Mouse (Mus musculus) neural tube, embryonic 15.5 days (tissue): ENCODE data around the gene Ttf1. TPM values are rescaled to one million over a fixed set of nuclear protein-coding genes. Genes with fewer than 3 reads are reported as not detected.

ENCODE experiments used
- ATAC-seq: fragments of 200-750 bp; cut with Nextera tagmentation; 2 replicates; pipeline ENCODE4 v1.8.0; 2017; ENCODE audit warnings: mild to moderate bottlenecking, moderate TSS enrichment, moderate library complexity; ENCODE audit not compliant: low FRiP score
- H3K27ac ChIP-seq: fragments of 300-500 bp; sonication (generic); replicated peaks from 2 replicates; pipeline ENCODE4 v1.5.1; 2015; ENCODE audit warnings: mild to moderate bottlenecking, inconsistent platforms
- H3K27me3 ChIP-seq: fragments of 300-500 bp; sonication (generic); replicated peaks from 2 replicates; pipeline ENCODE4 v1.6.1; 2015; ENCODE audit warnings: inconsistent platforms
- H3K36me3 ChIP-seq: fragments of 300-500 bp; sonication (generic); 2 replicates; pipeline ENCODE4 v1.6.1; 2015; ENCODE audit warnings: inconsistent platforms
- H3K4me1 ChIP-seq: fragments of 300-500 bp; sonication (generic); 2 replicates; pipeline ENCODE4 v1.6.1; 2015; ENCODE audit warnings: inconsistent platforms
- H3K4me2 ChIP-seq: fragments of 300-500 bp; sonication (generic); 2 replicates; pipeline ENCODE4 v1.6.1; 2015; ENCODE audit warnings: inconsistent platforms, mild to moderate bottlenecking, moderate library complexity
- H3K4me3 ChIP-seq: fragments of 300-500 bp; sonication (generic); replicated peaks from 2 replicates; pipeline ENCODE4 v1.5.1; 2015; ENCODE audit warnings: mild to moderate bottlenecking, inconsistent platforms
- H3K9ac ChIP-seq: fragments of 300-500 bp; sonication (generic); replicated peaks from 2 replicates; pipeline ENCODE4 v1.6.1; 2015; ENCODE audit warnings: mild to moderate bottlenecking, inconsistent platforms
- H3K9me3 ChIP-seq: fragments of 300-500 bp; sonication (generic); replicated peaks from 2 replicates; pipeline ENCODE4 v1.6.1; 2016; ENCODE audit warnings: inconsistent platforms
- WGBS: fragments of 180-500 bp; shearing (Covaris S2); methylation state at CpG from one replicate; pipeline ENCODE4 v1.1.7; 2015; ENCODE audit warnings: mixed read lengths; 5-methylcytosine and 5-hydroxymethylcytosine counted together
- polyA plus RNA-seq: library from polyadenylated mRNA; unstranded; fragments of >200 nt; fragmentation: Nextera tagmentation; extraction: Ambion mirVana; gene quantifications from 2 replicates; pipeline ENCODE4 v1.2.1, GENCODE M21; 2015

The Ttf1 gene
- polyA plus RNA-seq, 1 experiment from 2014 or later, result 5.7 TPM

DNA sequence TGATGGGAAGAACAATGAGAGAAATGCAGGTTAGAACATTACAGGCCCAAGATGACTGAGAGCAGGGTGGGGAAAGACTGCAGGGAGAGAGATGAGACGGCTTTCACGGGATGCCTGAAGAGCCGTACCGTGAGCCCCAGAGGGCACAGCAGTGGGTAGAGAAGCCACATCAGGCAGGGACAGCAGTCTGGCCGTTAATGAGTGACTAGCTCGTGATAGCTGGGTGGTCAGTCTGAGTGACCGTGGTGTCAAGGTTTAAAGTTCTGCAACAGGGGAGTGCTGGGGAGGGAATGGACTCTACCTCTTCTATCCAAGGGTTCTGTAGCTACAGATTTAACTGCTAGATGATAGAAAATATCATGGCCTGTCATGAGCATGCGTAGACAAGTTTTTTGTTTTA, 24.4 kb upstream of the Ttf1 start:
- 54% methylated on average over 8 of the region's 8 CpGs for WGBS
- no peak overlapping the region for H3K4me3 ChIP-seq
- H3K9me3 ChIP-seq, result no peaks in the 10 kb centered on the region
- no peak for ATAC-seq
- H3K36me3 ChIP-seq, result no peaks in the 10 kb centered on the region
- H3K4me2 ChIP-seq, result no peak overlapping the region
- peaks cover 26% of the 10 kb centered on the region for H3K27me3 ChIP-seq
- peaks cover 7% of the 10 kb centered on the region for H3K4me1 ChIP-seq
- H3K9ac ChIP-seq, result no peak overlapping the region
- H3K27ac ChIP-seq, result no peak overlapping the region

DNA sequence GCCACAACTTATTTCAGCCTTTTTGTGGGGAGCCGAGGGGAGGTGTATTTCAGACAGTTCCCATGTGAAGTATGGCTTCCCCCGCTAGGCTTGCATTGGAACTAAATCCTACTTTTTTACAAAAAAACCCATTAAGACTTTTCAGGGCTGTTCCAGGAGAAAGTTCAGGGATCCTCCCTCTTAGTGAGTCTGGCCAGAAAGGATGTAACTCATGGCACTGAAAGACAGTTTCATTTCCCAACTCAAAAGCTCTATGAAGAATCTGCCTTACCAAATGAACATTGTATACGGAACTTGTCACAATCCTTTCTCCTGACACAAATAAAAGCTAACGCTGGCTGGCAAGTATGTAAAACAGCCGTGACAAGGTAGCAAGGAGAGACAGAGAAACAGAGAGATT, 20.3 kb upstream of the Ttf1 start:
- Histone ChIP-seq H3K4me3 (no peak overlapping the region), H3K27ac (no peak overlapping the region), H3K9ac (no peak overlapping the region), H3K4me1 (peaks cover 13% of the 10 kb centered on the region), H3K4me2 (no peak overlapping the region), H3K27me3 (peaks cover 53% of the 10 kb centered on the region), H3K36me3 (no peaks in the 10 kb centered on the region), H3K9me3 (no peaks in the 10 kb centered on the region)
- 22% methylated on average over 5 of the region's 5 CpGs for WGBS
- ATAC-seq, result no peak

DNA sequence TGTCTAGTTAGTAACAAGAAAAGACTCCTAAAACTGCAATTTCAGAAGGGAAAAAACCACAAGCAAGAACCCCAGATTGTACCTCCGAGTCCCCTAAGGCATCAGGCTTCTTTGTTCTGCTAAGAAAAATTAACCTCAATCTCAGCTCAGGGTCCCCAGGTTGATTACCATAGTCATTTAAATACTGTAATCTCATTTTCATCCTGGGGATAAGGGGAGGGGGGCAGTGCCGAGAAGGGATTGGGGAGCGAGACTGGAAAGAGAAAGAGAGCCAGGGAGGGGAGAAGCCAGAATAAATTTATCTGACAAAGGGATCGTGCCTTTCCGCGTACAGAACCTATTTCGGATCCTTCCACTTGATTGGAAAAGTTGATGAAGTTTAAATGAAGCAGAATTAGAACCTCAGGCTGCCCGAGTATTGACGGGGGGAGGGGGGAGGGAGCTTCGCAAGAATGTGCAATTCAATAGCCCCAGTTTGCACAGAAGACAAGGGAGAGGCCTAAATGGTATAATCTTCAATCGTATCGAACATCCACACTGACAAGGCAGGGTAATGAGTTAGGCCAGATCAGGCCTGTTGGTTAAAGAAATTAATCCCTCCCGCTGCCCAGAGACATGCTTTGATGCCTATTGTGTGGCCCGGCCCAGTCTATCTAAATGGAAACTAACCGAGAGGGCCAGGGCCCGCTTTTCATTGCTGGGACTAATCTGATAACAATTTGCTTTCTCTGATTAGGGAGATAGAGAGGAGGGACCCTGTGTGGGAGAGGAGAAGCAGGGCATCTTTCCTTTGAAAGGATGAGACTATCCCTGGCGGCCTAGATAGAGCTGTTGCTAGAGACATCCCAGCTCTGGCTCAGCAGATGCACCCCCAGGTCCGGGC, 19.2 kb upstream of the Ttf1 start:
- Histone ChIP-seq H3K9me3 (no peaks in the 10 kb centered on the region), H3K4me2 (no peak overlapping the region), H3K4me1 (peaks cover 19% of the 10 kb centered on the region), H3K4me3 (no peak overlapping the region), H3K36me3 (no peaks in the 10 kb centered on the region), H3K27me3 (peaks cover 61% of the 10 kb centered on the region), H3K27ac (no peak overlapping the region), H3K9ac (0 out of 2 replicates have a peak overlapping the region, but pooled peaks have one; percentile 9)
- no peak for ATAC-seq
- 14% methylated on average over 18 of the region's 18 CpGs for WGBS

DNA sequence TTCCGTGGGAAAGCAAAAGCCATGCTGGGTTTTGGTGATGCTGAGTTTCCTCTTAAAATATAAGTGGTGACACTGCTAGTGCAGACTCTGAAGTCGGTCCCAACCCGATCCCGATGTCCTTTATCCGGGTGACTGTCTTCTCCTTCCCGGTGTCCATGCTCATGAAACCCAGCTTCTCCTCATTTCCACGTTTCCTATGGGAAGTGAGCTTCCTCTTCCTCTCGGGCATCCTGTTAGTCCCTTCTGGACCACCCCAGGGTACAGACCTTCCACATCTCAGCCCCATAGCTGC, 18.6 kb upstream of the Ttf1 start:
- Histone ChIP-seq H3K4me3 (no peak overlapping the region), H3K9ac (0 out of 2 replicates have a peak overlapping the region, but pooled peaks have one; percentile 9), H3K9me3 (no peaks in the 10 kb centered on the region), H3K4me1 (peaks cover 25% of the 10 kb centered on the region), H3K36me3 (no peaks in the 10 kb centered on the region), H3K4me2 (no peak overlapping the region), H3K27ac (no peak overlapping the region), H3K27me3 (peaks cover 62% of the 10 kb centered on the region)
- WGBS, result 36% methylated on average over 8 of the region's 8 CpGs
- ATAC-seq, result no peak

DNA sequence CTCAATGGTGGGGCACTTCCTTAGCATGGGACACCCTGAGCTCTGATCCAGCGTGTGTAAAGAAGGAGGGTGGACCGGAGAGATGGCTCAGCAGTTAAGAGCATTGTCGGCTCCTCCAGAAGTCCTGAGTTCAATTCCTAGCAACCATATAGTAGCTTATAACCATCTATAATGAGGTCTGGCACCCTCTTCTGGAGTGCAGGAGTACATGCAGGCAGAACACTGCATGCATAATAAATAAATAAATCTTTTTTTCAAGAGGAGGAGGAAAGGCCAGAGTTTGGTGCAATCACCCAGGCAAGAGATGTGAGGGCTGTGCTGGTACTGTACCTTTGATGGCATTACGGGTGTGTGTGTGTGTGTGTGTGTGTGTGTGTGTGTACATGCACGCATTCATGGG, 17.9 kb upstream of the Ttf1 start:
- Histone ChIP-seq H3K27ac (no peak overlapping the region), H3K9me3 (no peaks in the 10 kb centered on the region), H3K9ac (no peak overlapping the region), H3K36me3 (no peaks in the 10 kb centered on the region), H3K4me2 (no peak overlapping the region), H3K27me3 (peaks cover 63% of the 10 kb centered on the region), H3K4me3 (no peak overlapping the region), H3K4me1 (peaks cover 28% of the 10 kb centered on the region)
- WGBS, result 93% methylated on average over 5 of the region's 5 CpGs
- ATAC-seq, result no peak

DNA sequence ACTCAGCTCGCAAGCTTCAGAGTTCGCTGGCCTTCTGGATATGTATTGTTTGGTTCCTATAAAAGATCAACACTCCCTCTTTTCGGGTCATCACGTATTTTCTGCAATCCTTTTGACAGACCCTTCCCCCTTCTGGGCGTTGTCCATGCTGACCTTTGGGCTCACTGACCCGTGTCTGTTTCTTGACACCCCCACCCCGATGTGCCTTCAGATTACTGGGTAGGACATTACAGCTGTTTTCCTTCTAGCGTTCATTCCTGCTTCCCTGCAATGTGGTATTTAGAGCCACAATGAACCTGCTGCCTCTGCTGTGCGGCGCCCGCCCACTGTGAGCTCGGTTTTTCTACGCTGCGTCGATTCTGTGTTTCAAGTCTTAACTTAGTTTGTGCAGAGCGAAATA, 13.9 kb upstream of the Ttf1 start:
- Histone ChIP-seq H3K27me3 (peaks cover 66% of the 10 kb centered on the region), H3K27ac (0 out of 2 replicates have a peak overlapping the region, but pooled peaks have one; percentile 33), H3K9ac (no peak overlapping the region; the same call in 1 of the 2 replicates), H3K4me2 (peak overlapping the region; percentile 44), H3K36me3 (no peaks in the 10 kb centered on the region), H3K4me3 (no peak overlapping the region), H3K9me3 (no peaks in the 10 kb centered on the region), H3K4me1 (peaks cover 17% of the 10 kb centered on the region)
- 13% methylated on average over 16 of the region's 16 CpGs for WGBS
- ATAC-seq, result no peak

DNA sequence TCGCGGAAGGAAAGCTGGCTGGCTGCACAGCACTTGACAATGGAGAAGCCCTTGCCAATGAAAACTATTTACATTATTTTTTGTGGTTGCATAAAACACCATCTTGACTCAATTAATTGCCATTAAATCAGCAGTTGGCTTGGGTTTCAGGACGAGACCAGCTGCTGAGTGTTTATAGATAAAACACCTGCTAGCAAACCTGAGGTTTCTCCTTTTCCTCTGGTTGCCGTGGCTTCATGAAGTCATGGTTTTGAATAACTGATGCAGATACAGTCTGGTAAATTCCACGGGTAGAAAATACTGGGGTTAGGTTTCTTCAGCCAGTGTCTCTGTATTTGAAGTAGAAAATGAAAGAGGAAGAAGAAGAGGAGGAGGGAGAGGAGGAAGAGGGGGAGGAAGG, 8.1 kb upstream of the Ttf1 start:
- Histone ChIP-seq H3K27me3 (peaks cover 39% of the 10 kb centered on the region), H3K9ac (no peak overlapping the region), H3K4me1 (peaks cover 15% of the 10 kb centered on the region), H3K4me2 (no peak overlapping the region), H3K27ac (no peak overlapping the region), H3K36me3 (no peaks in the 10 kb centered on the region), H3K4me3 (no peak overlapping the region), H3K9me3 (no peaks in the 10 kb centered on the region)
- WGBS, result 50% methylated on average over 5 of the region's 5 CpGs
- ATAC-seq, result no peak

DNA sequence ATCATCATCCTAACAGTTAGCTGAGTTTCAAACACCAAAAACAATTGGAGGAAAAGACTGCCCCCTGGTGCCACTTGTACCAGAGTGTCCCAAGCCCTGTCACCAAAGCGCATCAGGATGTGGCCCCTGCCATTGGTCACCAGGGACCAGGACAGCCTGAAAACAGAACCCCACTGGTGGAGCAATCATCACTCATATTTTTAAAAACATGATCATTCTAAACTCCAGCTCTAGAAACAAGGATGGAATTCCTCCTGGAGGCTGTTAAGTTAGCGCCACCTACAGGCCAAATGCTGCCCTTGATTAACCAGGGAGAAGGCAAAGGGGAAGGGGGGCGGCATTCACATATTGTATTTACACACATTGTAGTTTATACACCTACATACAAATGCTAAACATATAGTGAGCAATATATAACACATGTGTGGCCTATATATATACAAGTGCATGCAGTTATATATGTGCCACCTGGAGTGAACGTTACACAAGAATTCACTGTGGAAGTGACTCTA, 7.1 kb upstream of the Ttf1 start:
- Histone ChIP-seq H3K4me2 (no peak overlapping the region), H3K4me1 (peaks cover 15% of the 10 kb centered on the region), H3K27ac (no peak overlapping the region), H3K36me3 (no peaks in the 10 kb centered on the region), H3K4me3 (no peak overlapping the region), H3K9me3 (no peaks in the 10 kb centered on the region), H3K9ac (no peak overlapping the region), H3K27me3 (peaks cover 45% of the 10 kb centered on the region)
- WGBS, result 23% methylated on average over 4 of the region's 4 CpGs
- ATAC-seq, result no peak

DNA sequence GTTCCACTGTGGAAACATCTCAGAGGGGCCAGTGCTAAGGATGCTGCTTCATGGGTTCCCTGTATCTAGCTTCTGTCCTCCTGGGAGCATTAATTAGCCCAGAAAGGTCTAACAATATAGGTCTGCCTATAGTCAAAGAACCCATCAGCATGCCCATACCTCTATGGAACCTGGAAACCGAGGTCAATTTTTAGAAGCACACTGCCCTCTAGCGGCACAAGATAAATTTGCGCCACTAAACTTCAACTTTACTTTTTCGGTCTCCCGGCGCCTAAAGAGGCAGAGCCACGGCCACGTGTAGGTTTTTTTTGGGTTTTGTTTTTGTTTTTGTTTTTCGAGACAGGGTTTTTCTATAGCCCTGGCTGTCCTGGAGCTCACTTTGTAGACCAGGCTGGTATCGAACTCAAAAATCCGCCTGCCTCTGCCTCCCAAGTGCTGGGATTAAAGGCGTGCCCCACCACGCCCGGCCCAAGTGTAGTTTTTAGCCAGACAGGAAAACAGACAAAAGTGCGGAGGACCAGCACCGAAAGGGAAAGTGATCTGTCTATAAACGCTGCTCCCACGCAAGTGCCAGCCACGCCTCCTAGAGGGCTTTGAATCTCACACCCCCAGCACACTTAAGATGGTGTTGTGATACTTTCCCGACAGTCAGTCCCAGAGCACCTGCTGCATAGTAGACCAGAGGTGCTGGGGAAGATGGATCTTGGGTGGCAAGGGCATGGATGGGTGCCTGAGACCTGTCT, 6.1 kb upstream of the Ttf1 start:
- peak; percentile 72; the same call in 1 of the 2 replicates for ATAC-seq
- H3K27me3 ChIP-seq, result peaks cover 46% of the 10 kb centered on the region
- no peak overlapping the region for H3K27ac ChIP-seq
- no peaks in the 10 kb centered on the region for H3K36me3 ChIP-seq
- 5% methylated on average over 20 of the region's 20 CpGs for WGBS
- H3K9ac ChIP-seq, result no peak overlapping the region
- H3K4me3 ChIP-seq, result peak overlapping the region; percentile 51
- H3K4me1 ChIP-seq, result peaks cover 15% of the 10 kb centered on the region
- no peaks in the 10 kb centered on the region for H3K9me3 ChIP-seq
- H3K4me2 ChIP-seq, result peak overlapping the region; percentile 89

DNA sequence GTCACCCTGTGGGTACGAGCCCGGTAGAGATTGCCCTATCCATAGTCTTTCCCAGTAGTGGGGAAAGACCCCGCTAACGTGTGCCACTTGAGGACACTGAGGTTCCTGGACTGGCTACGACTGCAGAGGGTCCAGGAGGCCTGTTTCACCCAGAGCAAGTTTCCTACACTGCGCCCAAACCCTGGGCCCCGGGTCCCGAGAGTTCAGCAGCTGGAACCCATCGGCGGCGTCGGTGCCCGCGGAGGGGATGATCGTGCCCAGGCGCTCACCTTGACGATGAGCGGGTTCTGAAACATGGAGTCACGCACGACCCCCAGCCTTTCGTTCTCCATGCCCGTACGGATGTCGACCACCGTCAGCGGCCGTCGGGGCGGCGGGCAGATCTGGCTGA, 5.5 kb upstream of the Ttf1 start:
- Histone ChIP-seq H3K27ac (no peak overlapping the region), H3K4me3 (peak overlapping the region; percentile 51), H3K4me1 (peaks cover 15% of the 10 kb centered on the region), H3K36me3 (no peaks in the 10 kb centered on the region), H3K4me2 (peak overlapping the region; percentile 89), H3K9ac (peak overlapping the region; percentile 47; the same call in 1 of the 2 replicates), H3K27me3 (peaks cover 47% of the 10 kb centered on the region), H3K9me3 (no peaks in the 10 kb centered on the region)
- whole genome bisulfite sequencing, result 2% methylated on average over 30 of the region's 30 CpGs
- ATAC-seq, result 0 out of 2 replicates have a peak, but pooled peaks have one; percentile 11

DNA sequence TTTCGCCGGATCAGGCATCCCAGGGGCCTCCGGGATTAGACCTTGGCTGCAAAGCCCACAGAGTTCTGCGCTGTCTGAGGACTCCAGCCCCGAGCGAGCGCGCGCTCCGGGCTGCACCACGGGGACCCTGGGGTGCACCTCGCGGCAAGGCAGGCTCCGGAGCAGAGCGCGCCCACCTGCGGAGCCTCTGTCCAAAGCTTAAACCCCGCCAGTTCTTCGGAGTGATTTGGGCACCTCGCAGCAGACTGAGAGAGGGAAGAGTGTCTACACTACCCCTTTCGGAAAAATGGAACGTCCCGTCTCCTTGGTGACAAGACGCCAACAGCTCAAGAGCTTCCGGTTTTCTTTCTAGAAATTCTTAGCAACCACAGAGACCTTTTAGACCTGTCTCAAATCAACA, 5.1 kb upstream of the Ttf1 start, which contains the start of gene Cfap77:
TSS of gene Cfap77 (minus strand) at position 76 of the 400 bp plus-strand sequence.
- peak within 1 kb of the TSS; percentile 47; the same call in 1 of the 2 replicates for H3K9ac ChIP-seq
- no peak within 1 kb of the TSS for H3K27ac ChIP-seq
- peak within 1 kb of the TSS; percentile 51 for H3K4me3 ChIP-seq
- H3K9me3 ChIP-seq, result no peaks in the 10 kb centered on the region
- ATAC-seq, result 0 out of 2 replicates have a peak, but pooled peaks have one; percentile 29
- H3K27me3 ChIP-seq, result peaks cover 47% of the 10 kb centered on the region
- H3K4me2 ChIP-seq, result peak within 1 kb of the TSS; percentile 89
- peaks cover 15% of the 10 kb centered on the region for H3K4me1 ChIP-seq
- H3K36me3 ChIP-seq, result no peaks in the 10 kb centered on the region
- WGBS, result under 1% methylated on average over 25 of the region's 25 CpGs
